Mouse (Mus musculus) right cerebral cortex, postnatal 36 days (tissue): ENCODE data around the gene Cpsf3.

ENCODE experiments used
- DNase-seq, 2 experiments: peaks; one replicate each; pipeline ENCODE4 v3.0.0; 2022; ENCODE audit warnings: low spot score in 2 of 2, mixed read lengths in 1 of 2

The Cpsf3 gene

GRCm38 (mm10) chr12:21289651-21290050 is 4.5 kb downstream of the Cpsf3 start:
- no peak for DNase-seq

DNA sequence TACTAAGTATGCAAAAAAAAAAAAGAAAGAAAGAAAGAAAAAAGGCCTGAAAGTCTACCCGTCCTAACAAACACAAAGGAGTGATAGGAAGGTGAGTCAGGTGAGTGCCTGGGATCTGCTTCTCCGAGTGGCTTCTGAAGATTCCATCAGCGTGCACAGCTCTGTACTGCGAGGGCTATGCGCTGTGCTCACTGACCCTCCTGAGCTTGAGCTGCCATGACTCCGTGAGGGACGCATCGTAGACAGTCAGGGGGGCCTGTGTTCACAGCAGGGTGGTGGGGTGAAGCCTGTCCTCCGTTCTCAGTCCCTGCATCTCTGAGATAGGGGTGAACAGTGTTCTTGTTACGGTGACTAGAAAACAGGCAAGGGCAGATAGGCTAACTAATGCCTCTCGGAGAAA is 13.7 kb downstream of the Cpsf3 start:
- no peak for DNase-seq

GRCm38 (mm10) chr12:21301324-21301723 is 16.1 kb downstream of the Cpsf3 start:
- DNase-seq: no peak

- no peak for DNase-seq
Observed at GRCm38 (mm10) chr12:21301932-21302331, 16.7 kb downstream of the Cpsf3 start.

DNA sequence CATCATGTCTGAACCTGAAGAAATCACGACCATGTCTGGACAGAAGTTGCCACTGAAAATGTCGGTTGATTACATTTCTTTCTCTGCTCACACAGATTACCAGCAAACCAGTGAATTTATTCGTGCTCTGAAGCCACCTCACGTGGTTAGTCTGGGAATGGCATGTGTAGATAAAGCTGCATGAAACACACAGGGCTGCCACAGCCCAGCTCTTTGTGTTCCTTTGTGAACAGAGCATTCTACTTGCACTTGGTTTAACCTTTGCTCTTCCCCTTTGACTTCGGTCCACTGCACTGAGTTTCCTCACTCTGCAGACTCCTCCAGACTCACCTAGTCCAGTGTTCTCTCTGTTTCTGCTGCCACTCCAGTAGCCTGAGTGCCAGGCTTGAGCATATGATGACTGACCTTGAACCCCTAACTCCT is 17.2 kb downstream of the Cpsf3 start:
- no peak for DNase-seq

DNA sequence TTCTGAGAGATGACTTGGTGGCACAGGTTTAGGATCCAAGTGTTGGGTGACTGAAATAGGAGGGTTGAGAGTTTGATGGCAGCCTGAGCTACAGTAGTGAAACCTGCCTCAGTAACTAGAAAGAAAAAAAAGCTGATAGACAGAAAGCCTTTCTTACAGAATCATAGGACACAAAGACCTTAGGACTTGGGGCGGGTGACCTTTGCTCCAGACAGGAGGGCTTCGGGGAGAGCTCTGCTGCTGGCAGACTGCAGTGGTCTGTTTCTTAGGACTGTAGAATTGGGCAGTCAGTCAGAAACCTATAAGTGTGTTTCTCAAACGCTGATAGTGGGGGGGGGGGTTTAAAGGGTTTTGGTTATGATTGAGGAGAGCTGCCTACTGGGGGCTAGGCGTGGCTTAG is 20.6 kb downstream of the Cpsf3 start:
- DNase-seq: no peak

DNA sequence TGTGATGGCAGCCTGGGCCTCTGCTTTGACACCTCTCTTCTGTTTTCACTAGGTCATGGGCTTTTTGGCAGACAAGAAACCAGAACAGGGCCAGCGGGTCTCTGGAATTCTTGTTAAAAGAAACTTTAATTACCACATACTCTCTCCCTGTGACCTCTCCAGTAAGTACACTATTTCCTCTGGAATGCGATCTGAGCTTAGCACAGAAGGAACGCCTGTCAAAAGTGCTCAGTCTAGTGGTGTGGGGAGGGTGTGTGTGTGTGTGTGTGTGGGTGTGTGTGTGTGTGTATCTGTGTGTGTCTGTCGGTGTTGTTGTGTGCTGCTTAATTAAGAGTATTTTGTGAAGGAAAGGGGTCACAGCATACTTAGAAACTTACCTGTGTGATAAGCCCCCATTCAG is 21.5 kb downstream of the Cpsf3 start:
- no peak for DNase-seq

DNA sequence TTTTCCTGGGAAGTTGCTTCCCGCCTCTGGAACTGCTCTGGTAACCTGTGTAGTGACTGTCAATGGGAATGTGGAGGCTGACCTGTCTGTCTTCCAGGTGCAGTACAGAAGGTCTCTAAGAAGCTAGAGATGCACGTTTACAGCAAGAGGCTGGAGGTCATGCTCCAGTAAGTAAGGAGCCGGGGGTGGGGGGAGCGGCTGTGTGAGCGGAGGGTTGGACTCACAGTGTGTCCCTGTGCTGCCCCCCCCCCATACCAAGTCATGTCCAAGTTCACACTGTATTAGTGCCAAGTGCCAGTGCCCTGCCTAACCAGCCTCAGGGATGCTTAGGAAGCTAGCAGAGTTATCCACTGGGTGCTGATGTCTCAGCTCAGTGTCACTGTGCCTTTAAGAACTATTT is 27.0 kb downstream of the Cpsf3 start:
- DNase-seq: no peak

DNA sequence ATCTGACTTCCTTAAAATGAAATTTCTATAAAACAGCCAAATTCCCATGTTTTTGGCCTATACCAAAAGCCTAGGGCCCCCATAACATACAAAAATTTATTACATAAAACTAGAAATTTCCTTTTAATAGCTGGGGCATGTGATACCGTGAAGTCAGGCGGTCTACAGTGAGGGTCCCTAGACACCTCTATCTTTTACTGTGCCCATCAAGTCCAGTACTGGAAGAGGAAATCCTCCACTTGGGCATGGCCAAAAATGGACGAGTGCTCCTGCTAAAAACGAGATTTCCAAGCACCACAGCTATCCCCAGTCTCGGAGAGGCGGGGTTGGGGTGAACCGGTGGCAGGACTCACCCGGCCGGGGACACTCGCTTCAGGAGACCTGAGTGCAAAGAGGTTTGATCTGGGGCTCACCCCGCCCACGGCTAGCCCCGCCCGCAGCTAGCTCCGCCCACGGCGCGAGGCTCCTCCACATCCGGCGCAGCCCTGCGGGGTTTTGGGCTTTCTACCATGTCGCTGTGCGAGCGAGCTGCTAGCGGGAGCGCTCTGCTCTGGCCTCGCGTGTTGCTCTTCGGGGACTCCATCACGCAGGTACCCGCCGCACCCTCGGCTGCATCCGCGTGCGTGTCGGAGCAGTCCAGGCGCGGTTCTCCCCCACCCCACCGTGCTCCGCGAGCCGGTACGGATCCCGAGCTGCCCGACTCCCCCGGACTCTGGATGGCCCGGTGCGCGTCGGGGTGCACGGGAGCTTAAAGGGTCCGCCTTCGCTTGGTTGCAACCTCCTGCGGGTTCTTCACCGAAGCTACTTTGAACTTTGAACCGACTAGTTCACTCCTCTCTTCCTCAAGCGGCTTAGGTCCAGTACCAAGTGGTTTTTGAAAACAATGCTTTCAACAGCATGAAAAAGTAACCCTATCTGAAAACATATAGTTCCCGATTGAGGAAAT is 31.0 kb downstream of the Cpsf3 start, which contains the start of gene Iah1:
Gene Iah1, plus strand, starts transcription at position 467 of the 946 bp plus-strand sequence.
- peak; percentile 70 to 77 for DNase-seq

GRCm38 (mm10) chr12:21316869-21317265 is 31.7 kb downstream of the Cpsf3 start:
- no peak for DNase-seq

DNA sequence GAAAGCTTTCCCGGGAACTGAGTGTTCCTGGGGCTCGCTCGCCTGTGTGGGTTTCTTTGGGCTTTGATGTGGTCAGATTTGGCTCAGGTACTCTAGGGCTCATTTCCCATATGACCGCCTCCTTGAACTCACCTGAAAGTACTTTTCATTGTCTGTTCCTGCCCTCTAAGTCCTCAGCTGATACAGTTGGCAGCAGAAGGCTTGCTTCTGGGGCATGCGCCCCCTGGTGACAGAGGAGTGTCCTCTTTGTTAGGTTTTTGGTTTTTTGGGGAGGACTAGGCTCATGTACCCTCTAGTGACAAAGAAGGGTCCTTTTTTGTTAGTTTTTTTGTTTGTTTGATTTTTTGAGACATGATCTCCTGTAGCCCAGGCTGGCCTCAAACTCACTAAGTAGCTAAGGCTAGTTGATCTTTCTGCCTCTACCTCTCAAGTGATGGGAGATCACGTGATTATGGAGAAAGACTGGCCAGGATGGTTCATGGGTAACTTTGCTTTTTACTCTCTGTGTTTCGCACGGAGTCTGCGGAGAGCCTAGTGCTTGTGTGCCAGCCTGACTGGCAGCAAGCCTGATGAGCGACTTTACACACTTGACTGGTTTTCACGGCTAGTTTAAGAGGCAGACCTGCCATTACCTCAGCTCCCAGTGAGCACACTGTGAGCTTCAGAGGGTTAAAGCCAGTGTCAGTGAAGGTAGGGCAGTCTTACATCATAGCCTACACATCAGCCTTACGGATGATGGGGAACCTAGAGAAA is 33.1 kb downstream of the Cpsf3 start:
- peak; percentile 29 to 44 for DNase-seq

- no peak for DNase-seq
Observed at GRCm38 (mm10) chr12:21320317-21320716, 35.1 kb downstream of the Cpsf3 start.

- DNase-seq: no peak
Observed at GRCm38 (mm10) chr12:21321170-21321569, 36.0 kb downstream of the Cpsf3 start.

GRCm38 (mm10) chr12:21322296-21322695 is 37.1 kb downstream of the Cpsf3 start:
- DNase-seq: no peak

DNA sequence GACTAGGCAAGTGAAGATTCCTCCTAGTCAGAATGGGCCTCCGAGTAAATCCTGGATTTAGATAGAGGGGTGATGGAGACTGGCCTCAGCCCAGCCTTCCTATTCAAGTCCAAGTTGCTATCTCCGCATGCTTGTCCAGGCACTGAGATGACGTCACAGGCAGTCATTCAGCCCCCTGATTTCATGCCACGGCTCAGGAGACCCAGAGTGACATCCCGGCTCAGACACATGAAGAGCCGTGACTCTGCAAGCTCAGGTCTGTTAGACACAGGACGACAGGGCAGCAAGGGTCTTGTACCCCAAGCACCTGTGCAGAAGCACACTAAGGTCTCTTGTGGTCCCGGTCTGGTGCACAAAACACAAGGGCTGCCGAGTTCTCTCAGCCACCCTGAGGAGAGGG is 37.7 kb downstream of the Cpsf3 start:
- no peak for DNase-seq

DNA sequence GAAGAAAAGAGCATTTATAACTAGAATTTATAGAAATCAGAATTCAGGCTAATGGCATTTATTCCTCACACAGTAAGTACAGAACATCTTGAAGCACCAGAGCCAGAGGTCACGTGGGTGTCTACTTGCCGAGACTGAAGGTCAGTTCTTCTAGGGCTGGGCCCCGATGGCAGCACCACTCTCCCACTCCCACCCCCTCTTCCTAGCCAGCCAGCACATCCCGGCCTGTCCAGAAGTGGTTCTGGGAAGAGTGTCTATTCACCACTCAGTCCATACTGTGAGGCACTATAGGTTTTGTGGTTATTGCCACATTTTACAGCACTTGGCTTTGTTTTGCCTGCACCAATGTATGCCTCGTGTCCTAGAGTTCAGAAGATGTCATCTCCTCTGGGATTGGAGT is 38.9 kb downstream of the Cpsf3 start:
- no peak for DNase-seq

- DNase-seq: no peak
Observed at GRCm38 (mm10) chr12:21325266-21325665, 40.1 kb downstream of the Cpsf3 start.

DNA sequence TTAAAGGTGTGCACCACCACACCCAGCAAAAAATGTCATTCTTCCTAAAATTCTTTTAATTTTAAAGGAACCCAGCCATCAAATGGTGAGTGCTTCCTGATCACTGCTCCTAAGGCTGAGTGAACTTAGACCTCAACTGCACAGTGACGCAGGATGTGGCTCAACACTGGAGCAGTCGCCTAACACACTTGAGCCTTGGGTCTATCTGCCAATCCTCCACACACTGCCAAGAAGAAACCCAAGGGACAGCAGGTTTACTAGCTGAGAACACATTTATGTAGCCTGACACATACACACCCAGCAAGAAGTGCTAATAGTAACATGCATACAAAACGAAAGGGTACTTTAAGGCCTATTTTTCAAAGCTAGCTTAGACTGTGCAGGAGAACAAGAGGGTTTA is 41.1 kb downstream of the Cpsf3 start:
- DNase-seq: no peak

DNA sequence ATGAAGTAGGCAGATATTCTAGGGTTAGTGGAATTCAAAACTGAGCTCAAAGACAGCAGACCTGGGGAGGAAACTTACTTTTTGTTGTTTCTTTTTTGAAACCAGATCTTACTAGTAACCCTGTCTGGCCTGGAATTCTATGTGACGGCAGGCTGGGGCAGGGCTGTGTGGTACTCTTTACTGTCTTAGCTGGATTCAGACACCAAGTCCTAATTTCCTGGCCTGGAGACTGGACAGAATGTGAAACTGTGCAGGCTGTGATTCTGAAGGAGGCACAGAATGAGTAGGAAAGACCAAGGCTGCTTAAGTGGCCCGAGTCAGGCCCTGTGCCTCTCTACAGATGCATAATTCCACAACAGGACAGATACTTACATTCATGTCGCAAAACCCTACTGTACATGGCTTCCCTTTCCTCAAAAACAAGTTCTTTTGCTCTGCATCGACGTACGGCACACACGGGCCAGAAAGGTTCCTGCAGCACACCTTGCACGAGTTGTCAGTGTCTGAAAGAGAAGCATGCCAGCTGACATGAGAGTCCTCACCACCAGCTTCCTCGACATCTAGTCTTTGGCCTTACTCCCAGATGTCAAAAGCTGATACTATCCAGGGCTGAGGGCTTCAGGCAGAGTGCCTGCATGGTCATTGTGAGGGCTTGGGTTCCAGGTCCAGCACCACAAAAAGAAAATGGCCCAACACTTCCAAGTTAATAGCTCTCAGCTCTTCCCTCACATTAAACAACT is 44.6 kb downstream of the Cpsf3 start:
- DNase-seq: no peak

- peak; percentile 41 to 66 for DNase-seq
Observed at GRCm38 (mm10) chr12:21330961-21331576, 45.9 kb downstream of the Cpsf3 start.

- no peak for DNase-seq
Observed at GRCm38 (mm10) chr12:21331711-21332110, 46.5 kb downstream of the Cpsf3 start.

DNA sequence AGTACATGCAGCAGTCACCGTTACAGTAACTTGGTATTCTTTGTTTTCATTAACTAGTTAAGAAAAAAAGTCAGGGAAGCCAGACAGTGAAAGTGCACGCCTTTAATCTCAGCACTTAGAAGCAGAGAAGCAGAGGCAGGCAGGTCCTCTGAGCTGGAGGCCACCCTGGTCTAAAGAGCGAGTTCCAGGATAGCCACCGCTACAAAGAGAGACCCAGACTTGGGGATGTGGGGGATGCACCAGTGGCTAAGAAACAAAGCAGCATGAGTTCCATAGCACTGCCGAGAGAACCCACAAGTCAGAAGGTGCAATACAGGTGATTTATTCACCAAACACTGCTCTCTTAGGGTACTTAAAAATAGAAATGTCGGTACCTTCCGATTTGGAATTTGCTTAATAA is 47.8 kb downstream of the Cpsf3 start:
- no peak for DNase-seq
